Mouse (Mus musculus) hindbrain, embryonic 11.5 days (tissue): ENCODE results near the gene Acad8. TPM values are rescaled to one million over a fixed set of nuclear protein-coding genes. Genes with fewer than 3 reads are reported as not detected.

Experiments
- ATAC-seq: fragments of 200-750 bp; cut with Nextera tagmentation; 2 replicates; pipeline ENCODE4 v1.8.0; 2017; ENCODE audit warnings: mild to moderate bottlenecking, moderate TSS enrichment, moderate library complexity; ENCODE audit not compliant: low FRiP score
- DNase-seq: peaks from one replicate; pipeline ENCODE4 v3.0.0-alpha.2; 2015; ENCODE audit warnings: low spot score
- H3K27ac ChIP-seq: fragments of 300-500 bp; sonication (generic); 2 replicates; pipeline ENCODE4 v1.5.1; 2014; ENCODE audit warnings: mild to moderate bottlenecking, low read depth, low read length
- H3K27me3 ChIP-seq: fragments of 300-500 bp; sonication (generic); 2 replicates; pipeline ENCODE4 v1.6.1; 2014; ENCODE audit warnings: mild to moderate bottlenecking, low read length, moderate library complexity, mixed read lengths; ENCODE audit not compliant: control insufficient read depth, insufficient read depth
- H3K36me3 ChIP-seq: fragments of 300-500 bp; sonication (generic); 2 replicates; pipeline ENCODE4 v1.6.1; 2014; ENCODE audit warnings: mild to moderate bottlenecking, low read length, moderate library complexity, mixed read lengths; ENCODE audit not compliant: control insufficient read depth, insufficient read depth
- H3K4me1 ChIP-seq: fragments of 300-500 bp; sonication (generic); replicated peaks from 2 replicates; pipeline ENCODE4 v1.6.1; 2014; ENCODE audit warnings: low read length, mixed read lengths; ENCODE audit not compliant: control insufficient read depth, insufficient read depth
- H3K4me2 ChIP-seq: fragments of 300-500 bp; sonication (generic); replicated peaks from 2 replicates; pipeline ENCODE4 v1.6.1; 2014; ENCODE audit warnings: mild to moderate bottlenecking, low read depth, low read length
- H3K4me3 ChIP-seq: fragments of 300-500 bp; sonication (generic); 2 replicates; pipeline ENCODE4 v1.5.1; 2014; ENCODE audit warnings: low read depth, low read length
- H3K9ac ChIP-seq: fragments of 300-500 bp; sonication (generic); 2 replicates; pipeline ENCODE4 v1.6.1; 2014; ENCODE audit warnings: low read depth, low read length
- H3K9me3 ChIP-seq: fragments of 300-500 bp; sonication (generic); 2 replicates; pipeline ENCODE4 v1.6.1; 2016; ENCODE audit warnings: low read length; ENCODE audit not compliant: control insufficient read depth
- WGBS: fragments of 180-500 bp; shearing (Covaris S2); extraction: QIAGEN DNeasy Blood & Tissue Kit; methylation state at CpG from one replicate; pipeline ENCODE4 v1.1.7; 2014; 5-methylcytosine and 5-hydroxymethylcytosine counted together
- polyA plus RNA-seq: library from polyadenylated mRNA; unstranded; fragments of >200 nt; fragmentation: Nextera tagmentation; extraction: Ambion mirVana; gene quantifications from 2 replicates; pipeline ENCODE4 v1.2.1, GENCODE M21; 2014

The Acad8 gene
- polyA plus RNA-seq, 1 experiment from 2014 or later = 34.3 TPM

GRCm38 (mm10) chr9:27011572-27011971, 12.2 kb upstream of the Acad8 start:
- Histone ChIP-seq H3K27me3 (no peaks in the 10 kb centered on the region), H3K9ac (no peak overlapping the region), H3K4me3 (no peak overlapping the region), H3K27ac (no peak overlapping the region), H3K4me2 (no peak overlapping the region), H3K4me1 (no peaks in the 10 kb centered on the region), H3K36me3 (peaks cover 23% of the 10 kb centered on the region), H3K9me3 (no peaks in the 10 kb centered on the region)
- DNase-seq (no peak), ATAC-seq (no peak)
- WGBS = 94% methylated on average over 4 of the region's 4 CpGs

- H3K27me3 ChIP-seq = no peaks in the 10 kb centered on the region
- H3K36me3 ChIP-seq = peaks cover 12% of the 10 kb centered on the region
- no peak for DNase-seq
- ATAC-seq = no peak
- H3K4me1 ChIP-seq = no peaks in the 10 kb centered on the region
- WGBS = 84% methylated on average over 5 of the region's 5 CpGs
- H3K27ac ChIP-seq = no peak overlapping the region
- H3K9ac ChIP-seq = no peak overlapping the region
- H3K4me2 ChIP-seq = no peak overlapping the region
- no peak overlapping the region for H3K4me3 ChIP-seq
- H3K9me3 ChIP-seq = no peaks in the 10 kb centered on the region
Measured at GRCm38 (mm10) chr9:27009231-27009630, 9.9 kb upstream of the Acad8 start.

DNA sequence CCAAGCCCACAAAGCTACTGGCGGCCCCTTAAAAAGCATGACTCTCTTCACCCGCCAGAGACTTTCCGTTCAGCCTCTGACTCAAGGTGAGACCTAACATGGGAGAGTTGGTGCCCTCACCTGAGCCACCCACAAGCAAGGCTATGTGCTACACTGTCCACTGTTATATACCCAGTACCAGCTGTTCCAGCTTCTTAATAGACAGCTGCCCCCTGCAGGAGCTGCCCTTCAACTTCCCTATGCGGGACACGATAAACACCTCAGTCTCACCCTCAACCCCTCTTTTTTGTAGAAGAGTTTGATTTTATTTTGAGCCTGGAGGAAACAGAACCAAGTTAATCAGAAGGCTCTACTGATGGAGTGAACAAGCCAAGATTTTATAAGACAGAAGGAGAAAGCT, 7.5 kb upstream of the Acad8 start:
- DNase-seq = no peak

GRCm38 (mm10) chr9:27005933-27006332, 6.6 kb upstream of the Acad8 start:
- WGBS = 77% methylated on average over 1 of the region's 1 CpGs
- no peak overlapping the region for H3K4me2 ChIP-seq
- no peaks in the 10 kb centered on the region for H3K27me3 ChIP-seq
- H3K9me3 ChIP-seq = no peaks in the 10 kb centered on the region
- H3K36me3 ChIP-seq = peaks cover 8% of the 10 kb centered on the region
- H3K27ac ChIP-seq = no peak overlapping the region
- H3K9ac ChIP-seq = no peak overlapping the region
- H3K4me1 ChIP-seq = no peaks in the 10 kb centered on the region
- ATAC-seq = no peak
- DNase-seq = no peak
- no peak overlapping the region for H3K4me3 ChIP-seq

More for the DNA sequence above, 7.5 kb upstream of the Acad8 start:
- no peak overlapping the region for H3K27ac ChIP-seq
- H3K27me3 ChIP-seq = no peaks in the 10 kb centered on the region
- no peak overlapping the region for H3K9ac ChIP-seq
- H3K9me3 ChIP-seq = no peaks in the 10 kb centered on the region
- peaks cover 8% of the 10 kb centered on the region for H3K36me3 ChIP-seq
- WGBS = 89% methylated on average over 5 of the region's 5 CpGs
- H3K4me3 ChIP-seq = no peak overlapping the region
- no peak for ATAC-seq
- no peak overlapping the region for H3K4me2 ChIP-seq
- H3K4me1 ChIP-seq = no peaks in the 10 kb centered on the region

DNA sequence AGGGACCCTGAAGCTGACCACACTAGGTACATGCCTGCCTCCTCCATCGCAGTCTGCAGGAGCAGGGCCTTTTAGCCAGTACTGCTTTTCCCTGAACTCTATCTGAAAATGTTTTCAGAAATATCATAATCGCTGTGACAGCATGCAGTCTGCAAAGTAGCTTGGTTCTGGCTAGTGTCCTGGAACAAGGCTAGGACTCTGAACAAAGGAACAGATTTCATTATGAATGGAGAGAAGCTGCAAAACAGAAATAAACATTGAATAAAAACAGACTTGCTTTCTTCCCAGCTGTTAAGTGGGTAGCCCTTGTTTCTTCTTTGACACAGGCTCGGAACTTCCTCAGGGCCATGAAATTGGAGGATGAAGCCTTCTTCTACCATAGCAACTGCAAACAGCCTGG, 5.9 kb upstream of the Acad8 start:
- H3K9me3 ChIP-seq = no peaks in the 10 kb centered on the region
- H3K4me3 ChIP-seq = no peak overlapping the region
- DNase-seq = no peak
- ATAC-seq = no peak
- H3K27me3 ChIP-seq = no peaks in the 10 kb centered on the region
- H3K4me2 ChIP-seq = no peak overlapping the region
- H3K9ac ChIP-seq = no peak overlapping the region
- H3K36me3 ChIP-seq = peaks cover 8% of the 10 kb centered on the region
- H3K4me1 ChIP-seq = 0 out of 2 replicates have a peak, but pooled peaks cover 3% of the 10 kb centered on the region
- H3K27ac ChIP-seq = no peak overlapping the region
- WGBS = 93% methylated on average over 3 of the region's 3 CpGs

DNA sequence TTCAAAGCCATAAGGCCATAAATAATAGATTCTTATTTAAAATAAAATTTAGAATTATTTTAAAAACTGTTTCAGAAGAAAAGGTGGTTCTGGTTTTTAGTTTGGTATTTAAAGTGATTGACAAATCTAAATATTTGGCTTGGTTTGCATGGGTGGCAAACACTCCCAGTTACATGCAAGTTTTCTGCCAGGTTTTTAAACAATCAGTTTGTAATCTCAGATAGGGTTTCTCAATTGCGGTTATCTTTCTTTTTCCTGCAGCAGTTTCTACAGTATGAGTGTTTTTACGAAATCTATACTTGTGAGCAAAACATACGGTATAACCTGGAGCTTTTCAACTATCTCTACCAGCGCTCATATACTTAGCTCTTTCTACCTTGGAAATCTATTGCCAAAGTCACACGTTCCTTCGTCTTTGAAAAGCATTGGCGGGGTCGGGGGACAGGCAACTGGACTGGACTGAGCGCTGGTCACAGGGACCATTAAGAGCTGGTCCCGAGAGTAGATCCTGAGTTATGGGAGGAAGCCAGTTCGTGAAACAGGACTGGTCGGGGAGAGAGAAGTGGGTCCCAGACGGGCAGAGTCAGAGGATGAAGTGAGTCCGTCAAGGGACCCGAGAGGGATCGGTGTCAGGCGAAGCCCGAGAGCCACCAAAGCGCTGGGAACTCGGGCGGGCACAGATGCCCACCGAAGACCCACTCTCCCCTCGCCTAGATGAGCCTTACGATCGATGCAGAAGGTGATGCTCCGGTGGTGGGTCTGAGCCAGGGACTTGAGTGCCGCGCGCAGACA, 501 bp downstream of the Acad8 start:
- Histone ChIP-seq H3K4me2 (peak overlapping the region; percentile 71), H3K27ac (no peak overlapping the region), H3K9me3 (no peaks in the 10 kb centered on the region), H3K4me3 (peak overlapping the region; percentile 71), H3K9ac (peak overlapping the region; percentile 70), H3K36me3 (no peaks in the 10 kb centered on the region), H3K27me3 (no peaks in the 10 kb centered on the region), H3K4me1 (0 out of 2 replicates have a peak, but pooled peaks cover 3% of the 10 kb centered on the region)
- DNase-seq = no peak
- peak; percentile 81 for ATAC-seq
- WGBS = 4% methylated on average over 29 of the region's 29 CpGs

GRCm38 (mm10) chr9:26997501-26997900, 1.9 kb downstream of the Acad8 start:
- H3K9ac ChIP-seq = no peak overlapping the region
- H3K9me3 ChIP-seq = no peaks in the 10 kb centered on the region
- no peak for ATAC-seq
- no peaks in the 10 kb centered on the region for H3K36me3 ChIP-seq
- 0 out of 2 replicates have a peak, but pooled peaks cover 3% of the 10 kb centered on the region for H3K4me1 ChIP-seq
- WGBS = 93% methylated on average over 2 of the region's 2 CpGs
- H3K27me3 ChIP-seq = no peaks in the 10 kb centered on the region
- H3K4me3 ChIP-seq = no peak overlapping the region
- H3K4me2 ChIP-seq = no peak overlapping the region
- no peak for DNase-seq
- H3K27ac ChIP-seq = no peak overlapping the region

- WGBS = 93% methylated on average over 3 of the region's 3 CpGs
- ATAC-seq = no peak
Measured at GRCm38 (mm10) chr9:26997062-26997461, 2.3 kb downstream of the Acad8 start.

DNA sequence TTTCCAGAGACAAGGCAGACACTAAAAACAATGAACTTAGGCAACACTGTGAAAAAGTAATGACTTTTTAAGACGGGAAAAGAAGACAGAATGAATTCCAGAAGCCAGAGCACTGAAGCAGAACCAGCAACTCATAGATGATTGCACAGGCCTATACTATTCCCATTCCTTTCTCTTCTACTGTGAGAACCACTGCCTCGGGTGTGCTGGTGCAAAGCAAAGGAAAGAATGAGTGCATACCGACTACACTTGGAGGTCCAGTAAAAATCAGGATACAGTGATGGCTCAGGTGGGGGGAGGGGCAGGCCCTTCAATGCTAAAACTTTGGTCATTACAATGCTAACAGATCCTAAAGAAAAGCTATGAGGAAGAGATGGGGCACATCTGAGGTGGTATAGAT, 5.5 kb downstream of the Acad8 start:
- 76% methylated on average over 3 of the region's 3 CpGs for WGBS
- no peak for ATAC-seq

More at GRCm38 (mm10) chr9:26997062-26997461, 2.3 kb downstream of the Acad8 start:
- Histone ChIP-seq H3K27ac (no peak overlapping the region), H3K9ac (no peak overlapping the region), H3K4me3 (no peak overlapping the region), H3K36me3 (no peaks in the 10 kb centered on the region), H3K27me3 (no peaks in the 10 kb centered on the region), H3K4me1 (0 out of 2 replicates have a peak, but pooled peaks cover 3% of the 10 kb centered on the region), H3K9me3 (no peaks in the 10 kb centered on the region), H3K4me2 (no peak overlapping the region)
- DNase-seq = no peak

More for the DNA sequence above, 5.5 kb downstream of the Acad8 start:
- Histone ChIP-seq H3K27ac (no peak overlapping the region), H3K4me3 (no peak overlapping the region), H3K4me1 (no peaks in the 10 kb centered on the region), H3K36me3 (peaks cover 5% of the 10 kb centered on the region; the same call in 1 of the 2 replicates), H3K4me2 (no peak overlapping the region), H3K27me3 (no peaks in the 10 kb centered on the region), H3K9me3 (no peaks in the 10 kb centered on the region), H3K9ac (no peak overlapping the region)
- DNase-seq = no peak
